Comparison of ENCODE assay signal across 25 mouse cellular contexts in genomic region chr5:75085906-75086305, GRCm38 (mm10). TPM values are rescaled to one million over a fixed set of nuclear protein-coding genes. Genes with fewer than 3 reads are reported as not detected.
DNase-seq lines count a peak whose midpoint lies in the region; ATAC-seq and TF ChIP-seq lines count a peak whose summit lies in the region.
"Had no signal": no experiment of that assay in that cellular context is flagged by ENCODE, and none has a peak within 500 bp of the region (broad histone marks: within the 10 kb centered on the region; RNA-seq: fewer than 3 reads in every experiment).

No protein-coding gene starts in this region.

- no peak for ATAC-seq in forebrain, embryonic 12.5 days (ENCODE audit: low FRiP score)
- no peak for ATAC-seq in forebrain, postnatal 0 days
- no peak for ATAC-seq in midbrain, postnatal 0 days (ENCODE audit: low FRiP score)
- ATAC-seq: inflammation-experienced regulatory T-cells, adult 6 months; intestine, postnatal 0 days had no signal

- TF ChIP-seq CTCF in forebrain, postnatal 0 days (IDR thresholded peaks at IDR 0.05; ENCODE audit: low read depth), result no peak
- TF ChIP-seq CTCF in midbrain, postnatal 0 days (IDR thresholded peaks at IDR 0.05), result no peak

- no peaks in the 10 kb centered on the region for H3K9me3 ChIP-seq in forebrain, embryonic 12.5 days
- H3K9me3 ChIP-seq in forebrain, postnatal 0 days (ENCODE audit: low read length), result no peaks in the 10 kb centered on the region
- H3K9me3 ChIP-seq in midbrain, embryonic 10.5 days (replicated peaks), result no peaks in the 10 kb centered on the region
- H3K9me3 ChIP-seq in midbrain, postnatal 0 days (ENCODE audit: low read length), result no peaks in the 10 kb centered on the region
- H3K9me3 ChIP-seq: embryonic facial prominence, embryonic 10.5 days; heart, embryonic 12.5 days; hindbrain, embryonic 10.5 days; hindbrain, embryonic 15.5 days had no signal

- no peaks in the 10 kb centered on the region for H3K36me3 ChIP-seq in forebrain, embryonic 12.5 days (replicated peaks)
- no peaks in the 10 kb centered on the region for H3K36me3 ChIP-seq in forebrain, postnatal 0 days (ENCODE audit: insufficient read depth)
- no peaks in the 10 kb centered on the region for H3K36me3 ChIP-seq in midbrain, embryonic 10.5 days
- no peaks in the 10 kb centered on the region for H3K36me3 ChIP-seq in midbrain, postnatal 0 days (ENCODE audit: insufficient read depth, low read length)
- H3K36me3 ChIP-seq: embryonic facial prominence, embryonic 10.5 days; heart, embryonic 12.5 days; hindbrain, embryonic 10.5 days; hindbrain, embryonic 15.5 days had no signal

- H3K27ac ChIP-seq in forebrain, embryonic 12.5 days, result peak overlapping the region; percentile 82; the same call in 1 of the 2 replicates
- H3K27ac ChIP-seq in forebrain, postnatal 0 days (ENCODE audit: low read depth, low read length), result no peak overlapping the region
- no peak overlapping the region for H3K27ac ChIP-seq in midbrain, embryonic 10.5 days (replicated peaks)
- no peak overlapping the region for H3K27ac ChIP-seq in midbrain, postnatal 0 days (ENCODE audit: low read depth, low read length)
- H3K27ac ChIP-seq: embryonic facial prominence, embryonic 10.5 days; gastrocnemius, adult 2 months; hindbrain, embryonic 10.5 days; hindbrain, embryonic 15.5 days had no signal

- H3K4me2 ChIP-seq in forebrain, embryonic 12.5 days, result no peak overlapping the region; the same call in 1 of the 2 replicates
- H3K4me2 ChIP-seq in forebrain, postnatal 0 days (ENCODE audit: low read depth), result no peak overlapping the region
- no peak overlapping the region for H3K4me2 ChIP-seq in midbrain, postnatal 0 days (ENCODE audit: low read depth, low read length, poor library complexity, severe bottlenecking)
- H3K4me2 ChIP-seq: heart, embryonic 12.5 days; hindbrain, embryonic 15.5 days had no signal

- H3K4me1 ChIP-seq in forebrain, embryonic 12.5 days, result peaks cover 46% of the 10 kb centered on the region
- no peaks in the 10 kb centered on the region for H3K4me1 ChIP-seq in forebrain, postnatal 0 days (ENCODE audit: insufficient read depth)
- peaks cover 34% of the 10 kb centered on the region for H3K4me1 ChIP-seq in midbrain, embryonic 10.5 days
- peaks cover 3% of the 10 kb centered on the region; the same call in 1 of the 2 replicates for H3K4me1 ChIP-seq in midbrain, postnatal 0 days (ENCODE audit: insufficient read depth, low read length)

- H3K4me3 ChIP-seq in forebrain, embryonic 12.5 days (replicated peaks), result no peak overlapping the region
- H3K4me3 ChIP-seq in forebrain, postnatal 0 days (ENCODE audit: low read depth, low read length), result no peak overlapping the region
- no peak overlapping the region for H3K4me3 ChIP-seq in midbrain, embryonic 10.5 days
- H3K4me3 ChIP-seq in midbrain, postnatal 0 days (ENCODE audit: low read depth, low read length), result no peak overlapping the region
- H3K4me3 ChIP-seq: gastrocnemius, adult 2 months; heart, embryonic 12.5 days; hindbrain, embryonic 15.5 days had no signal

- DNase-seq in forebrain, postnatal 0 days, result no peak
- DNase-seq in midbrain, embryonic 10.5 days (ENCODE audit: low spot score), result peak; percentile 18
- no peak for DNase-seq in midbrain, postnatal 0 days (ENCODE audit: low spot score)
- DNase-seq in ES-CJ7 (ENCODE audit: low read depth, low spot score), result peak; percentile 64
- peak; percentile 68 for DNase-seq in ZHBTc4 (ENCODE audit: low read depth, low spot score)
- DNase-seq in T-cell, adult 2 months (ENCODE audit: low spot score), result no peak
- DNase-seq: adrenal gland, adult 8-10 months; adrenal gland, postnatal 36 days; cerebellum, adult 2 months; gastrocnemius, adult 2 months; gastrocnemius, postnatal 25 days; kidney, adult 8-10 months had no signal

- H3K9ac ChIP-seq in forebrain, embryonic 12.5 days, result no peak overlapping the region
- no peak overlapping the region for H3K9ac ChIP-seq in forebrain, postnatal 0 days
- no peak overlapping the region for H3K9ac ChIP-seq in midbrain, postnatal 0 days (replicated peaks; ENCODE audit: low read length, poor library complexity, severe bottlenecking)
- H3K9ac ChIP-seq: heart, embryonic 12.5 days; hindbrain, embryonic 15.5 days had no signal

- H3K27me3 ChIP-seq in forebrain, embryonic 12.5 days, result peaks cover 93% of the 10 kb centered on the region
- peaks cover 57% of the 10 kb centered on the region for H3K27me3 ChIP-seq in forebrain, postnatal 0 days (ENCODE audit: insufficient read depth, low read length)
- peaks cover 100% of the 10 kb centered on the region for H3K27me3 ChIP-seq in midbrain, embryonic 10.5 days (ENCODE audit: low read depth, poor library complexity, severe bottlenecking)
- peaks cover 63% of the 10 kb centered on the region for H3K27me3 ChIP-seq in midbrain, postnatal 0 days (ENCODE audit: insufficient read depth, low read length)

- WGBS in forebrain, embryonic 12.5 days, result 13% methylated on average over 4 of the region's 4 CpGs
- WGBS in forebrain, postnatal 0 days, result 22% methylated on average over 4 of the region's 4 CpGs
- 10% methylated on average over 4 of the region's 4 CpGs for WGBS in midbrain, embryonic 10.5 days
- WGBS in midbrain, postnatal 0 days, result 30% methylated on average over 4 of the region's 4 CpGs

RNA-seq across cellular contexts. Expression of gene Gsx2, which starts 10.5 kb away (rescaled TPM):
- polyA plus RNA-seq in forebrain, embryonic 12.5 days (2016; fragmentation: Nextera tagmentation; extraction: Ambion mirVana), result 17.9 and 31.3 TPM in 2 replicates
- 1.5 TPM in 2 replicates for total RNA-seq in forebrain, postnatal 0 days (2014; rRNA removed)
- polyA plus RNA-seq in forebrain, postnatal 0 days (2015; fragmentation: Nextera tagmentation; extraction: Ambion mirVana), result 1.5 and 1.7 TPM in 2 replicates
- polyA plus RNA-seq in midbrain, embryonic 10.5 days (2016; fragmentation: Nextera tagmentation; extraction: Ambion mirVana), result 2.5 and 3.4 TPM in 2 replicates
- not detected in 2 replicates for total RNA-seq in midbrain, postnatal 0 days (2014; rRNA removed)
- polyA plus RNA-seq in midbrain, postnatal 0 days (2015; fragmentation: Nextera tagmentation; extraction: Ambion mirVana), result 0.10 and 0.12 TPM in 2 replicates
- total RNA-seq: adrenal gland, adult 8-10 months; adrenal gland, postnatal 36 days; gastrocnemius, adult 2 months; gastrocnemius, postnatal 25 days; granulocyte monocyte progenitor cell, adult 5-6 weeks; heart, adult 8-10 months; heart, postnatal 25 days; MEL had no signal
- polyA plus RNA-seq: cerebellum, adult 2 months; embryonic facial prominence, embryonic 14.5 days; heart, embryonic 12.5 days; heart, embryonic 16.5 days; inflammation-experienced regulatory T-cells, adult 6 months; intestine, postnatal 0 days had no signal

RNA-seq across cellular contexts. Expression of gene Chic2, which starts 41.3 kb away (rescaled TPM):
- polyA plus RNA-seq in forebrain, embryonic 12.5 days (2016; fragmentation: Nextera tagmentation; extraction: Ambion mirVana), result 48.5 and 53.7 TPM in 2 replicates
- 13.3 and 39.1 TPM in 2 replicates for total RNA-seq in forebrain, postnatal 0 days (2014; rRNA removed)
- 35.8 and 37.7 TPM in 2 replicates for polyA plus RNA-seq in forebrain, postnatal 0 days (2015; fragmentation: Nextera tagmentation; extraction: Ambion mirVana)
- polyA plus RNA-seq in midbrain, embryonic 10.5 days (2016; fragmentation: Nextera tagmentation; extraction: Ambion mirVana), result 26.8 and 28.5 TPM in 2 replicates
- total RNA-seq in midbrain, postnatal 0 days (2014; rRNA removed), result 9.6 and 26.7 TPM in 2 replicates
- 23.9 and 31.4 TPM in 2 replicates for polyA plus RNA-seq in midbrain, postnatal 0 days (2015; fragmentation: Nextera tagmentation; extraction: Ambion mirVana)

Comparison
In these comparisons a context has a peak if more than half of its experiments do, and no peak if none do; other contexts are left out.
1. DNase-seq: peak in midbrain, embryonic 10.5 days (single experiment), ES-CJ7 (single experiment) and ZHBTc4 (single experiment); none in forebrain, postnatal 0 days (single experiment), midbrain, postnatal 0 days (single experiment) and T-cell, adult 2 months (single experiment).